Mouse (Mus musculus) heart, adult 2 months (tissue): ENCODE data around the gene L2hgdh.

ENCODE experiments used
- EP300 ChIP-seq: fragments of 200-500 bp; IDR thresholded peaks from 2 replicates; pipeline ENCODE4 v1.6.1; 2011; ENCODE audit warnings: low read depth, low read length, control low read depth; ENCODE audit not compliant: insufficient read depth
- POLR2A ChIP-seq: fragments of 200-500 bp; IDR thresholded peaks from 2 replicates; pipeline ENCODE4 v1.6.1; 2011; ENCODE audit warnings: mild to moderate bottlenecking, low read depth, low read length, control low read depth; ENCODE audit not compliant: insufficient read depth

DNA sequence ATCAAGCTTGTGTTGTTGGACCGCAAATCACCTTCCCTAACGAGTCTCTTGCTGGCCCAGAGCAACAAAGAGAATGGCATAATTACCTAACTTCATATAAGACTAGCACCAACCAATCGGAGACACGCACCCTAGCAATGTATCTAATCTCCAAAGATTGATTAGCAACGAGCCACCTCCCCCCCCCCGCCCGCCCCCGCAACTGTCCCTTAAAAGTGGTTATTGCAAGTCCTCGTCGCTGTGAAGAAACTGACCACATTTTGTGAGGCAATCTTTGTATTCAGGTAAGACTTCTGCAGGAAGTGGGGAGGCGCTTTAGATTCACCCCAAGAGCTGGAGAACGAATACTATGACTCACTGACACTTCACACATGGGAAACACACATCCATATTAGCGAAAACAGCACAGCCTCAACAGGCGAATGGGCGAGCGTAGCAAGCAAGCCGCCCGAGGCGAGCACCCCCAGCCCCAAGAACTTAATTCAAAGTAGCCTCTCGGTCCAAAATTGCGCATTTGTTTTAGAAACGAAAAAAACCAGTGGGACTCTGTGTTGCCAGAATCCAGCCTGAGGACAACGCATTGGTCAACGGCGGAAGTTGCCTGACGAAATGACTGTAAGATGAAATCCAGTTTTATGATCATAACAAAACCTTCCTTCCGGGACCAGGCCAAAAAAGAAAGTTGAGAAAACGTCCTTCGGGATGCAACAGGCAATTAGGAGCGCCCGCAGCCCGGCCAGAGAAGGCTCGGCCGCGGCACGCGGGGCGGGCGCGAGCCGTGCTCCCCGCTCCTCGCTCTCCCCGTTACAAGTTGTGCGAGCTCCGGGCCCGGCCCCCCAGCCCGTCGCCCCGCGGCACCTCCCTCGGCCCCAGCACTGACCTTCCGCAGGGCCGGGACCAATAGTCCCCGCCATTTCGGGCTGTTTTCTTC, 43.8 kb downstream of the L2hgdh start:
- TF ChIP-seq EP300, result no peak
- TF ChIP-seq POLR2A, result 0 out of 2 replicates have a peak, but pooled peaks have one; percentile 19
